In the genomic region with DNA sequence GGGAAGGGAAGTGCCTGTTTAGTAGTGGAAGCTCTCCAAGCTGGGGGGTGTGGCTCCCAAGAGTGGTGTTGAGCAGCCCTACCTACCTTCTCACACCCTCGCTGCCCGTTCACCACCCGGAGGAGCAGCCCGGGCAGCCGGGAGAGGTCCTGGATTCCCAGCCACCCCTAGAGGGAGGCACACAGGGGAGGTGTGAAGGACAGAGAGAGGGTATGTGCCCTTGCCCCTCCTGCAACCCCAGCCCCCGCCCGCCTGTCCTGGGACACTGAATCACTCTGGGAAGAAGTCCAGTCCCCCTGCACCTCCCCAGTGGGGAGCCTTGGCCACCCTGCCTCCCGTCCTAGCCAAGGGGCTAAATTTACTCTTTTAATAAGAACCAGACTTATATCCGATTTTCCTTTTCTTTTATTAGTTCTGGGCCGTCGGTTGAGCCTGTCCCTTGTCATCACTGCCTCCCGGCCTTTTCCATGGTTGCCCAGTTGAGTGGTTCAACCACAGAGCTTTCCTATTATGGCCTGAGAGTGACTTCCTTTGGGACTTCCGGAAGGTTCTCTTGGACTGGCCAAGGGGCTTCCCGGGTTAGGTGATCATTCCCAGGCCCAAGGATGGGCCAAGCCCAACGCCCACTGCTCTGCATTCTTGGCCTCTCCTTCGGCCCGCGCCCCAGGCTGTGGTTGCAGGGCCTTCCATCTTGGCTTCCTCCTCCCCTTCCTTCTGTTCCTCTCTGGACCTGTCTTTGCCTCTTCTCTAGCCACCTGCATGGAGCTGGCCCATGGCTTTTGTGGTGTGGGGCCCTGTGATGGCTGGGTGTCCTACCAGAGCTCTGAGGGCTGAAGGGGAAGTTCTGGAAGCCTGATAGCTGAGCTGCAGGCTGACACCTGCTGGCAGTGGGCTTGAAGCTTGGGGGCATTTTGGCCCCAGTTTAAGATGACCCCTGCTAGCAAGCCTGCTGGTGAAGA, we compare ENCODE assay signal across 9 mouse cellular contexts. TPM values are rescaled to one million over a fixed set of nuclear protein-coding genes. Genes with fewer than 3 reads are reported as not detected.
DNase-seq lines count a peak whose midpoint lies in the region; ATAC-seq and TF ChIP-seq lines count a peak whose summit lies in the region.
"Had no signal": no experiment of that assay in that cellular context is flagged by ENCODE, and none has a peak within 500 bp of the region (broad histone marks: within the 10 kb centered on the region; RNA-seq: fewer than 3 reads in every experiment).

No protein-coding gene starts in this region.

- 58% methylated on average over 18 of the region's 18 CpGs for WGBS in spleen, adult 2 months
- WGBS in limb, embryonic 10.5 days = 74% methylated on average over 18 of the region's 18 CpGs
- WGBS in stomach, postnatal 0 days = 67% methylated on average over 17 of the region's 18 CpGs

- ATAC-seq in stomach, postnatal 0 days (ENCODE audit: low FRiP score, low TSS enrichment) = no peak
- ATAC-seq: CD4-positive, CD25-positive, alpha-beta regulatory T cell, adult 4 months had no signal

- no peak overlapping the region for H3K4me2 ChIP-seq in stomach, postnatal 0 days (replicated peaks; ENCODE audit: low read depth)

- DNase-seq in gastrocnemius, adult 18-20 months (ENCODE audit: low spot score) = peak; percentile 68
- DNase-seq in gastrocnemius, postnatal 4 days (ENCODE audit: low spot score in 2 of 2) = no peak
- DNase-seq in spleen, adult 2 months (ENCODE audit: low read depth in 1 of 2, low spot score in 2 of 2) = no peak
- DNase-seq in spleen, postnatal 10 days (ENCODE audit: low spot score in 2 of 2) = no peak
- DNase-seq in limb, embryonic 10.5 days (ENCODE audit: low spot score) = no peak
- DNase-seq in stomach, postnatal 0 days (ENCODE audit: low spot score) = no peak
- no peak for DNase-seq in urinary bladder, postnatal 25 days (ENCODE audit: low spot score)
- DNase-seq in Muller cell, postnatal 12 days (ENCODE audit: inconsistent ontology term) = no peak

- H3K9ac ChIP-seq in stomach, postnatal 0 days (ENCODE audit: low read length) = no peak overlapping the region

- no peak for TF ChIP-seq EP300 in stomach, postnatal 0 days (optimal IDR thresholded peaks at IDR 0.05)

- H3K27ac ChIP-seq in spleen, adult 2 months (ENCODE audit: insufficient read depth, low read length) = 0 out of 2 replicates have a peak overlapping the region, but pooled peaks have one; percentile 7
- H3K27ac ChIP-seq in limb, embryonic 10.5 days = peak overlapping the region; percentile 66
- H3K27ac ChIP-seq in stomach, postnatal 0 days (replicated peaks) = 0 out of 2 replicates have a peak overlapping the region, but pooled peaks have one; percentile 4

- no peaks in the 10 kb centered on the region for H3K4me1 ChIP-seq in spleen, adult 2 months (ENCODE audit: control insufficient read depth, insufficient read depth, insufficient read length)
- peaks cover 96% of the 10 kb centered on the region for H3K4me1 ChIP-seq in limb, embryonic 10.5 days
- peaks cover 21% of the 10 kb centered on the region for H3K4me1 ChIP-seq in stomach, postnatal 0 days (replicated peaks; ENCODE audit: control insufficient read depth, insufficient read depth)

- TF ChIP-seq CTCF in spleen, adult 2 months (IDR thresholded peaks at IDR 0.05; ENCODE audit: extremely low read depth, insufficient read depth, insufficient read length, insufficient replicate concordance) = no peak
- peak; percentile 11; the same call in 1 of the 2 replicates for TF ChIP-seq CTCF in stomach, postnatal 0 days (IDR thresholded peaks at IDR 0.05; ENCODE audit: low read depth)

- no peak overlapping the region for H3K4me3 ChIP-seq in spleen, adult 2 months (ENCODE audit: extremely low read depth, insufficient read depth, insufficient read length)
- H3K4me3 ChIP-seq in limb, embryonic 10.5 days = 0 out of 2 replicates have a peak overlapping the region, but pooled peaks have one; percentile 16
- H3K4me3 ChIP-seq in stomach, postnatal 0 days (ENCODE audit: low read depth, low read length) = no peak overlapping the region

- H3K9me3 ChIP-seq in limb, embryonic 10.5 days (replicated peaks) = no peaks in the 10 kb centered on the region
- no peaks in the 10 kb centered on the region for H3K9me3 ChIP-seq in stomach, postnatal 0 days (ENCODE audit: control insufficient read depth, low read length)

- TF ChIP-seq POLR2A in spleen, adult 2 months (IDR thresholded peaks at IDR 0.05; ENCODE audit: low read depth, low read length) = no peak

- H3K27me3 ChIP-seq in spleen, adult 2 months (ENCODE audit: control insufficient read depth, insufficient read depth, low read length) = no peaks in the 10 kb centered on the region
- no peaks in the 10 kb centered on the region for H3K27me3 ChIP-seq in limb, embryonic 10.5 days (ENCODE audit: low read depth, poor library complexity, severe bottlenecking)
- H3K27me3 ChIP-seq in stomach, postnatal 0 days (ENCODE audit: control insufficient read depth, insufficient read depth, low read length) = no peaks in the 10 kb centered on the region

- no peaks in the 10 kb centered on the region for H3K36me3 ChIP-seq in spleen, adult 2 months (ENCODE audit: control insufficient read depth, insufficient read depth, low read length)
- H3K36me3 ChIP-seq in limb, embryonic 10.5 days = peaks cover 44% of the 10 kb centered on the region
- no peaks in the 10 kb centered on the region for H3K36me3 ChIP-seq in stomach, postnatal 0 days (ENCODE audit: control insufficient read depth, insufficient read depth, low read length)

RNA-seq across cellular contexts. Expression of a gene that starts 18.5 kb away (rescaled TPM):
- 1 to 10 TPM; 3.4 to 4.6 TPM for total RNA-seq in gastrocnemius, adult 18-20 months (2021)
- total RNA-seq in gastrocnemius, postnatal 4 days (2021) = 10 to 100 TPM; 13.6 to 15.1 TPM
- 3.6 and 4.0 TPM in 2 replicates for polyA plus RNA-seq in spleen, adult 2 months (2012; rRNA removed)
- polyA plus RNA-seq in limb, embryonic 10.5 days (2016; fragmentation: Nextera tagmentation; extraction: Ambion mirVana) = 19.9 and 20.3 TPM in 2 replicates
- 2.7 and 2.9 TPM in 2 replicates for polyA plus RNA-seq in stomach, postnatal 0 days (2015; fragmentation: Nextera tagmentation; extraction: Ambion mirVana)
- polyA plus RNA-seq: CD4-positive, CD25-positive, alpha-beta regulatory T cell, adult 4 months had no signal

Comparison
In these comparisons a context has a peak if more than half of its experiments do, and no peak if none do; other contexts are left out.
1. H3K27ac ChIP-seq: peak in every context shown above with its lines; median percentile 66 in limb, embryonic 10.5 days; 7 in spleen, adult 2 months; 4 in stomach, postnatal 0 days.